24 mouse cellular contexts compared by ENCODE assay signal in the genomic region with DNA sequence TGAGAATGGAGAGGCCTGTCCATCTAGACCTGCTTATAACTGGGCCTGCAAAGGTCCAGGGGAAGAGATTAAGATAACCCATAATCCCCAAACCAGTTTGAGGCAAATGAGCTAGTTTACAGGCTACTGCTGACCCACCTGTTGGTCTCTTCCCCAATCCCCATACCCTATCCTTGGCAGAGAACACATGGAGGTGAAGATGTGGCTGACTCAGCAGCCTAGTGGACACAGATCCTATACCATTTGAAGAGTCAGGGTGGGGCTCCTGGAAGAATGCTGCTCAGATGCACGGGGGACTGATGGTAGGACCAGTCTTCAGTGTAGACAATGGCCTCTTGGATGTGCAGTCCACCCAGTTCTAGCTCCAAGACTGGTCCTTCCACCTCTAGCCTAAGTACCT. TPM values are rescaled to one million over a fixed set of nuclear protein-coding genes. Genes with fewer than 3 reads are reported as not detected.
DNase-seq lines count a peak whose midpoint lies in the region; ATAC-seq and TF ChIP-seq lines count a peak whose summit lies in the region.
"Had no signal": no experiment of that assay in that cellular context is flagged by ENCODE, and none has a peak within 500 bp of the region (broad histone marks: within the 10 kb centered on the region; RNA-seq: fewer than 3 reads in every experiment).

No protein-coding gene starts in this region.

- DNase-seq in heart, adult 18-20 months = no peak
- no peak for DNase-seq in liver
- no peak for DNase-seq in midbrain, embryonic 10.5 days (ENCODE audit: low spot score)
- no peak for DNase-seq in cerebellum, adult 18-20 months
- DNase-seq: adrenal gland, adult 2 months; adrenal gland, postnatal 14 days; cerebellum, adult 11 months; cerebellum, adult 8-10 months; cerebellum, postnatal 10 days; gastrocnemius, postnatal 14 days had no signal

- H3K9me3 ChIP-seq in heart, embryonic 13.5 days = no peaks in the 10 kb centered on the region
- no peaks in the 10 kb centered on the region for H3K9me3 ChIP-seq in liver, embryonic 12.5 days (replicated peaks)
- no peaks in the 10 kb centered on the region for H3K9me3 ChIP-seq in midbrain, embryonic 10.5 days (replicated peaks)
- no peaks in the 10 kb centered on the region for H3K9me3 ChIP-seq in midbrain, embryonic 15.5 days
- H3K9me3 ChIP-seq: forebrain, embryonic 10.5 days; forebrain, embryonic 13.5 days; hindbrain, embryonic 10.5 days; hindbrain, embryonic 13.5 days had no signal

- no peak overlapping the region for H3K9ac ChIP-seq in heart, embryonic 13.5 days
- H3K9ac ChIP-seq in liver, embryonic 12.5 days = no peak overlapping the region
- H3K9ac ChIP-seq in midbrain, embryonic 15.5 days = no peak overlapping the region
- H3K9ac ChIP-seq: forebrain, embryonic 13.5 days; hindbrain, embryonic 13.5 days had no signal

- no peak for TF ChIP-seq POLR2A in myocyte (IDR thresholded peaks at IDR 0.05; ENCODE audit: insufficient read length, low read depth)

- no peak overlapping the region for H3ac ChIP-seq in myocyte (ENCODE audit: control insufficient read depth, insufficient read length)

- H3K79me2 ChIP-seq in myocyte (ENCODE audit: control insufficient read depth, insufficient read depth) = no peaks in the 10 kb centered on the region

- no peak overlapping the region for H3K4me2 ChIP-seq in heart, embryonic 13.5 days
- no peak overlapping the region for H3K4me2 ChIP-seq in liver, embryonic 12.5 days
- no peak overlapping the region for H3K4me2 ChIP-seq in midbrain, embryonic 15.5 days
- no peak overlapping the region for H3K4me2 ChIP-seq in myocyte (ENCODE audit: low read depth)
- H3K4me2 ChIP-seq: forebrain, embryonic 13.5 days; heart, embryonic 11.5 days; hindbrain, embryonic 13.5 days had no signal

- H3K27ac ChIP-seq in heart, embryonic 13.5 days (replicated peaks) = peak overlapping the region; percentile 79
- peak overlapping the region; percentile 56; the same call in 1 of the 2 replicates for H3K27ac ChIP-seq in liver, embryonic 12.5 days
- H3K27ac ChIP-seq in midbrain, embryonic 10.5 days (replicated peaks) = 0 out of 2 replicates have a peak overlapping the region, but pooled peaks have one; percentile 23
- no peak overlapping the region for H3K27ac ChIP-seq in midbrain, embryonic 15.5 days
- H3K27ac ChIP-seq: forebrain, embryonic 10.5 days; forebrain, embryonic 13.5 days; hindbrain, embryonic 10.5 days; hindbrain, embryonic 13.5 days had no signal

- peaks cover 78% of the 10 kb centered on the region for H3K4me1 ChIP-seq in heart, embryonic 13.5 days
- H3K4me1 ChIP-seq in liver, embryonic 12.5 days = peaks cover 44% of the 10 kb centered on the region
- H3K4me1 ChIP-seq in midbrain, embryonic 10.5 days = peaks cover 14% of the 10 kb centered on the region
- H3K4me1 ChIP-seq in midbrain, embryonic 15.5 days = no peaks in the 10 kb centered on the region

- WGBS in heart, embryonic 13.5 days = 45% methylated on average over 1 of the region's 1 CpGs
- 55% methylated on average over 1 of the region's 1 CpGs for WGBS in liver, embryonic 12.5 days (ENCODE audit: insufficient replicate concordance)
- 56% methylated on average over 1 of the region's 1 CpGs for WGBS in midbrain, embryonic 10.5 days
- 60% methylated on average over 1 of the region's 1 CpGs for WGBS in midbrain, embryonic 15.5 days

- ATAC-seq in heart, embryonic 13.5 days (ENCODE audit: extremely low read depth, insufficient number of reproducible peaks, low FRiP score, low TSS enrichment) = no peak
- no peak for ATAC-seq in liver, embryonic 12.5 days
- no peak for ATAC-seq in midbrain, embryonic 15.5 days (replicated peaks)
- ATAC-seq: CD4-positive, CD25-positive, alpha-beta regulatory T cell, adult 4 months; forebrain, embryonic 13.5 days; forebrain, embryonic 16.5 days; hindbrain, embryonic 16.5 days; intestine, embryonic 16.5 days; Patski had no signal

- H3K4me3 ChIP-seq in heart, embryonic 13.5 days = no peak overlapping the region
- no peak overlapping the region for H3K4me3 ChIP-seq in liver, embryonic 12.5 days
- H3K4me3 ChIP-seq in midbrain, embryonic 10.5 days = no peak overlapping the region
- no peak overlapping the region for H3K4me3 ChIP-seq in midbrain, embryonic 15.5 days
- H3K4me3 ChIP-seq in myocyte = no peak overlapping the region
- H3K4me3 ChIP-seq: forebrain, embryonic 10.5 days; forebrain, embryonic 13.5 days; hindbrain, embryonic 13.5 days had no signal

- no peaks in the 10 kb centered on the region for H3K27me3 ChIP-seq in heart, embryonic 13.5 days (replicated peaks)
- no peaks in the 10 kb centered on the region for H3K27me3 ChIP-seq in liver, embryonic 12.5 days (replicated peaks)
- H3K27me3 ChIP-seq in midbrain, embryonic 10.5 days (ENCODE audit: low read depth, poor library complexity, severe bottlenecking) = no peaks in the 10 kb centered on the region
- H3K27me3 ChIP-seq in midbrain, embryonic 15.5 days (replicated peaks) = no peaks in the 10 kb centered on the region
- H3K27me3 ChIP-seq in myocyte (ENCODE audit: control insufficient read depth, insufficient read depth, insufficient read length) = no peaks in the 10 kb centered on the region
- H3K27me3 ChIP-seq: forebrain, embryonic 13.5 days; hindbrain, embryonic 13.5 days; Patski had no signal

- peaks cover 100% of the 10 kb centered on the region for H3K36me3 ChIP-seq in heart, embryonic 13.5 days
- peaks cover 100% of the 10 kb centered on the region for H3K36me3 ChIP-seq in liver, embryonic 12.5 days
- peaks cover 100% of the 10 kb centered on the region for H3K36me3 ChIP-seq in midbrain, embryonic 10.5 days
- H3K36me3 ChIP-seq in midbrain, embryonic 15.5 days (replicated peaks) = peaks cover 37% of the 10 kb centered on the region
- H3K36me3 ChIP-seq in myocyte (ENCODE audit: control insufficient read depth, insufficient read depth) = peaks cover 26% of the 10 kb centered on the region

TF ChIP-seq in myocyte, 11 proteins besides CTCF, POLR2A, EP300 and RAD21:
- TF ChIP-seq MYOD1 (IDR thresholded peaks at IDR 0.05; ENCODE audit: control insufficient read depth in 1 of 3, insufficient read length in 2 of 3, low read depth in 2 of 3) = no peak
- TF ChIP-seq POLR2AphosphoS2 (IDR thresholded peaks at IDR 0.05; ENCODE audit: insufficient read length, low read depth) = peak; percentile 59

RNA-seq across cellular contexts. Expression of a gene that starts 12.0 kb away (rescaled TPM):
- 224 and 258 TPM in 2 replicates for polyA plus RNA-seq in heart, embryonic 13.5 days (2015; fragmentation: Nextera tagmentation; extraction: Ambion mirVana)
- total RNA-seq in heart, adult 18-20 months (2021) = under 1 TPM; 0.77 to 0.87 TPM
- polyA plus RNA-seq in liver, embryonic 12.5 days (2016; fragmentation: Nextera tagmentation; extraction: Ambion mirVana) = 166 and 170 TPM in 2 replicates
- 120 and 215 TPM in 2 replicates for polyA plus RNA-seq in midbrain, embryonic 10.5 days (2016; fragmentation: Nextera tagmentation; extraction: Ambion mirVana)
- polyA plus RNA-seq in midbrain, embryonic 15.5 days (2015; fragmentation: Nextera tagmentation; extraction: Ambion mirVana) = 8.4 and 10.4 TPM in 2 replicates
- 9.7 TPM for polyA plus RNA-seq in myocyte (2012; fragmentation: generic; extraction: Trizol)

RNA-seq across cellular contexts. Expression of a gene that starts 27.6 kb away (rescaled TPM):
- 3.1 and 3.7 TPM in 2 replicates for polyA plus RNA-seq in heart, embryonic 13.5 days (2015; fragmentation: Nextera tagmentation; extraction: Ambion mirVana)
- under 1 TPM; 0.65 to 0.77 TPM for total RNA-seq in heart, adult 18-20 months (2021)
- 2.9 and 3.2 TPM in 2 replicates for polyA plus RNA-seq in liver, embryonic 12.5 days (2016; fragmentation: Nextera tagmentation; extraction: Ambion mirVana)
- polyA plus RNA-seq in midbrain, embryonic 10.5 days (2016; fragmentation: Nextera tagmentation; extraction: Ambion mirVana) = 5.9 and 6.2 TPM in 2 replicates
- polyA plus RNA-seq in midbrain, embryonic 15.5 days (2015; fragmentation: Nextera tagmentation; extraction: Ambion mirVana) = 7.4 and 8.2 TPM in 2 replicates
- 1.8 TPM for polyA plus RNA-seq in myocyte (2012; fragmentation: generic; extraction: Trizol)

RNA-seq across cellular contexts. Expression of a gene that starts 30.9 kb away (rescaled TPM):
- polyA plus RNA-seq in heart, embryonic 13.5 days (2015; fragmentation: Nextera tagmentation; extraction: Ambion mirVana) = 71.4 and 71.5 TPM in 2 replicates
- 10 to 100 TPM; 49.2 to 55.1 TPM for total RNA-seq in heart, adult 18-20 months (2021)
- polyA plus RNA-seq in liver, embryonic 12.5 days (2016; fragmentation: Nextera tagmentation; extraction: Ambion mirVana) = 58.4 and 61.1 TPM in 2 replicates
- polyA plus RNA-seq in midbrain, embryonic 10.5 days (2016; fragmentation: Nextera tagmentation; extraction: Ambion mirVana) = 120 and 136 TPM in 2 replicates
- polyA plus RNA-seq in midbrain, embryonic 15.5 days (2015; fragmentation: Nextera tagmentation; extraction: Ambion mirVana) = 173 and 176 TPM in 2 replicates
- 79.5 TPM for polyA plus RNA-seq in myocyte (2012; fragmentation: generic; extraction: Trizol)

Comparison
In these comparisons a context has a peak if more than half of its experiments do, and no peak if none do; other contexts are left out.
1. RNA of a gene that starts 12.0 kb away (polyA plus RNA-seq): 224 to 258 TPM in heart, embryonic 13.5 days, 120 to 215 TPM in midbrain, embryonic 10.5 days and 166 to 170 TPM in liver, embryonic 12.5 days; 9.7 TPM in myocyte (single experiment) and 8.4 to 10.4 TPM in midbrain, embryonic 15.5 days; every median in the first group is over 10 times any median in the second.